Mouse (Mus musculus) skeletal muscle tissue, postnatal 0 days (tissue): Measurements from ENCODE around the gene Zbtb42. TPM values are rescaled to one million over a fixed set of nuclear protein-coding genes. Genes with fewer than 3 reads are reported as not detected.

Source experiments
- microRNA-seq, 2 experiments: library from miRNA; unstranded; fragments of <30 nt; microRNA quantifications; one replicate each; pipeline ENCODE4; 2016
- polyA plus RNA-seq: library from polyadenylated mRNA; unstranded; fragments of >200 nt; fragmentation: Nextera tagmentation; extraction: Ambion mirVana; gene quantifications from 2 replicates; pipeline ENCODE4 v1.2.1, GENCODE M21; 2015

Zbtb42 gene
- 3.2 and 3.6 TPM in 2 replicates for polyA plus RNA-seq

GRCm38 (mm10) chr12:112678555-112679026 lies at the start of gene Zbtb42:
TSS of gene Zbtb42 (plus strand) at chr12:112678828.

DNA sequence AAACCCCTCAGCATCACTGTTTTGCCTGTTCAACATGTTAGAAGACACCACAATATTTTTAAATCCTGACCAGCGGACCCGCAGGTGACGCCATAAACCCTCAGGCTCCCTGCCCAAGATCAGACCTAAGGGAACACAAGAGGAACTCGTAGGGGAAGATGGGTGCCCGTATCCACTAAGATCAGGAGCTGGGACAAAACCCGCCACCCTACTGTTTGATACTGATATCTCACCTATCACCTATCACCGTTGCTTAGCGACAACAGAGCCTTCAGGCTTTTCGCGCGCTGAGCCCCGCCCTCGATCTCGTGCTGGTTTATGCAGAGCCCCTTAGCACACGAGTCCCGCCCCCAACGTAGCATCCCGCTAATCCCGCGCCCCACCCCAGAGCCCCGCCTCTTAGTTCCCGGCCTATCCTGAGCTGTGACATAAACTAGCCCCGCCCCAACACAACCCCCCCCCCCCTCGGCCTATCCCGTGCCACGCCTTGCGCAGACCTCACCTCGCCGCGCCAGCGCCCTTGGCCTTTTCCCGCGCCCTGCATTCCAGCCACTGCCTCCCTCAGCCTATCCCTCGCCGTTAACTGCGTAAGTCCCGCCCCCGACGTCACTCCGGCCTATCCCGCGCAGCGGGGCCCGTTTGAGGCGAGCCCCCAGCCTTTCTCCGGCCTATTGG lies 34.3 kb upstream of the Zbtb42 start, which contains the start of gene Siva1:
Gene Siva1, plus strand, starts transcription at position 500 of the 675 bp plus-strand sequence.

DNA sequence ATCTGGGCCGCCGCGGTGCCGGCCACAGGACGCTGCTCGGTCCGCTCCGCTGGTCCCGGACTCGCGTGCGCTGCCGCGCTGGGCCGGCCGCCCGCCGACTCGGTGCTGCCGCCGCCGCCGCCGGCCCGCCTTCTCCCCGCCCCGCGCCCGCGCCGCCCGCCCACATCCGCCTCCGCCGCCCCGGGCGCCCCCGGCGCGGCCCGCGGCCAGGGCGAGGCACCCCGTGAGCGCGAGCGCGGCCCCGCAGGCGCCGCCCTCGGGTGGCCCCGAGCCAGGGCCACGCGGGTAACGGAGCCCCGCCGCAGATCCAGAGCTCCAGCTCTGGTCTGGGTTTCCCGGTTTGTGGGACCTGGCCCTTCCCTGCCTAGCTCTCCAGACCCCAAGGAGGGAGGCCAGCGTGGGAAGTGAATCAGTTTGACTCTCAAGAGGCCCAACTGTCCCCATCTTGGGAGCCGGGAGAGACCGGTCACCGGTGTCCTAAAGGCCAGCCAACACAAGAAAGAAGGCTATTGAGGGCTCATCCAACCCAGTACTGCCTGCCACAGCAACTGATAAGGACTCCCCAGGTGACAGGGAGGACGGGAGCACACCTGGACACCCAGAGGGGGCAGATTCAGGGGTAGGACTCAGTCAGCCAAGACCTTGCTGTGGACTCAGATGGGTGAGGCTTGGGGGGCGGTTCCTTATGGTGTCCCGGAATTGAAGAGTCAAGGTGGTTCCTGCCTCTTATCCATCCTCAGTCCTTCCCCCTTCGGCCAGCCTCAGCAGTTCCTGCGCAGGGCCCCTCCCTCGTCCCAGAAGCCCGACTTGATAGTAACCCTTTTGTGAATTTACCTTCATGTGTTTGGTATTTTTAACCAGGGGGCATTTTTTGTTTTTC lies 4.3 kb upstream of the Zbtb42 start, which contains the start of gene Akt1:
Gene Akt1, minus strand, starts transcription at position 753 of the 880 bp plus-strand sequence.

DNA sequence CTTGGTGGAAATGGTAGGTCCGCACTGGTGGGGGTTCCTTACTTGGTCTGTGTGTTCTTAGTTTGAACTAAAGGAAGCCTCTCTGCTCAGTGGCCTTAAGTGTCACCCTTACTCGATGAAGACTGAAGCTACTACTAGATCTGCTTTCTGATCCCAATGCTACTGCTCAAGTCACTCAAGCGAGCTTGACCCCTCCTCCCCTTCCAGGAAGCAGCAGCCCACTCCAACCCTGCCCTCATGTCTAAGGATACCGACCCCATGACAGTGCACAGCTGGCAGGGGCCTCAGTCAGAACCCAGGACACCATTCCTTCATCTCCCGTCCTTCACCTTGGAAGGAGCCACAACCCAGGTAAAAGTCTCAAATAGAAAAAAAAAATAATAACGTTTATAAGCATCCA lies 41.6 kb downstream of the Zbtb42 start, which contains the start of gene Cep170b:
Gene Cep170b, plus strand, starts transcription at position 240 of the 400 bp plus-strand sequence.

Small RNA genes lying within 50 kb of the gene (microRNA-seq; reads per million reads assigned to microRNA genes)
- 1.1 to 1.4 reads per million in 2 experiments for gene Mir6939

Other genes with a start within 250 kb of the Zbtb42 start
- gene A530016L24Rik, start 189.4 kb upstream of the Zbtb42 start, polyA plus RNA-seq: 2.3 and 10.9 TPM in 2 replicates
- gene Tmem179, start 162.1 kb upstream of the Zbtb42 start, polyA plus RNA-seq: 0.40 and 0.68 TPM in 2 replicates
- 3.1 and 3.5 TPM in 2 replicates for gene Inf2, start 90.0 kb upstream of the Zbtb42 start, polyA plus RNA-seq
- 273 and 281 TPM in 2 replicates for gene Adssl1, start 58.8 kb upstream of the Zbtb42 start, polyA plus RNA-seq
- 70.6 and 72.1 TPM in 2 replicates for gene Siva1, start 34.1 kb upstream of the Zbtb42 start, polyA plus RNA-seq
- 80.8 and 86.8 TPM in 2 replicates for gene Akt1, start 3.9 kb upstream of the Zbtb42 start, polyA plus RNA-seq
- 2.1 and 2.3 TPM in 2 replicates for gene Cep170b, start 41.6 kb downstream of the Zbtb42 start, polyA plus RNA-seq
- gene Pld4, start 81.8 kb downstream of the Zbtb42 start, polyA plus RNA-seq: 14.3 and 15.0 TPM in 2 replicates
- 3.0 and 4.7 TPM in 2 replicates for gene Ahnak2, start 123.8 kb downstream of the Zbtb42 start, polyA plus RNA-seq
- gene Clba1, start 130.1 kb downstream of the Zbtb42 start, polyA plus RNA-seq: 0.79 and 1.7 TPM in 2 replicates
- gene Cdca4, start 150.6 kb downstream of the Zbtb42 start, polyA plus RNA-seq: 18.6 and 22.2 TPM in 2 replicates
- 0.09 and 0.13 TPM in 2 replicates for gene Gpr132, start 189.4 kb downstream of the Zbtb42 start, polyA plus RNA-seq